Mouse (Mus musculus) CH12.LX (cell line): ENCODE results near the gene Sept3. TPM values are rescaled to one million over a fixed set of nuclear protein-coding genes. Genes with fewer than 3 reads are reported as not detected.

Experiments
- DNase-seq: peaks from one replicate; pipeline ENCODE4 v3.0.0-alpha.2; 2013; ENCODE audit errors: extremely low read depth
- H3K27ac ChIP-seq: 2 replicates; pipeline ENCODE4 v1.5.1; 2012; ENCODE audit warnings: low read depth, mild to moderate bottlenecking, control low read depth, moderate library complexity; ENCODE audit not compliant: insufficient read depth
- H3K27me3 ChIP-seq: replicated peaks from 2 replicates; pipeline ENCODE3; 2012; ENCODE audit warnings: inconsistent platforms
- H3K36me3 ChIP-seq, 2 experiments: replicated peaks in 1 of 2; 2 replicates each; pipeline versions ENCODE3 to v1.6.1; 2012; ENCODE audit warnings: inconsistent platforms in 1 of 2, low read length in 1 of 2, mild to moderate bottlenecking in 1 of 2, mixed read lengths in 1 of 2, moderate library complexity in 1 of 2; ENCODE audit not compliant: control insufficient read depth in 1 of 2, insufficient read depth in 1 of 2
- H3K4me1 ChIP-seq, 2 experiments: 2 replicates each; pipeline ENCODE4 v1.6.1; 2012; ENCODE audit warnings: inconsistent platforms in 1 of 2, moderate library complexity in 1 of 2; ENCODE audit not compliant: insufficient read depth in 2 of 2, control insufficient read depth in 1 of 2
- H3K4me2 ChIP-seq: 2 replicates; pipeline ENCODE4 v1.6.1; 2012; ENCODE audit warnings: low read depth, mild to moderate bottlenecking, control low read depth; ENCODE audit not compliant: poor library complexity, insufficient read depth, severe bottlenecking
- H3K4me3 ChIP-seq, 3 experiments: fragments of 150-350 bp in 1 of 3; sonication (generic) in 1 of 3; replicated peaks in 1 of 3; 2 replicates each; pipeline versions ENCODE3 to v1.5.1; 2011 to 2012; ENCODE audit warnings: low read depth in 2 of 3, low read length in 2 of 3, mild to moderate bottlenecking in 2 of 3, moderate library complexity in 2 of 3, control low read depth in 1 of 3, improper control_type of control experiment in 1 of 3, inconsistent platforms in 1 of 3, mixed read lengths in 1 of 3; ENCODE audit not compliant: poor library complexity in 1 of 3
- H3K79me2 ChIP-seq: replicated peaks from 2 replicates; pipeline ENCODE4 v1.6.1; 2012; ENCODE audit warnings: mild to moderate bottlenecking, moderate library complexity; ENCODE audit not compliant: control insufficient read depth, poor library complexity, insufficient read depth, severe bottlenecking; ENCODE audit errors: extremely low read depth
- H3K9ac ChIP-seq: 2 replicates; pipeline ENCODE4 v1.6.1; 2012; ENCODE audit warnings: low read depth, mild to moderate bottlenecking, control low read depth, moderate library complexity; ENCODE audit not compliant: insufficient read depth
- H3K9me3 ChIP-seq: replicated peaks from 2 replicates; pipeline ENCODE3; 2012; ENCODE audit warnings: low read length, inconsistent platforms, mixed read lengths
- BHLHE40 ChIP-seq: IDR thresholded peaks from 2 replicates; pipeline ENCODE4 v1.6.1; 2011; ENCODE audit warnings: mild to moderate bottlenecking, low read depth, low read length, improper control_type of control experiment
- E2F4 ChIP-seq: IDR thresholded peaks from 2 replicates; pipeline ENCODE4 v1.6.1; 2011; ENCODE audit warnings: low read depth, low read length, improper control_type of control experiment; ENCODE audit not compliant: insufficient replicate concordance
- ELF1 ChIP-seq: IDR thresholded peaks from 2 replicates; pipeline ENCODE4 v1.6.1; 2014; ENCODE audit warnings: low read depth, mild to moderate bottlenecking, inconsistent platforms, low read length, improper control_type of control experiment
- EP300 ChIP-seq: IDR thresholded peaks from 2 replicates; pipeline ENCODE4 v1.6.1; 2011; ENCODE audit warnings: low read length, improper control_type of control experiment
- ETS1 ChIP-seq: conservative IDR thresholded peaks from 2 replicates; pipeline ENCODE4 v1.6.1; 2012; ENCODE audit warnings: low read depth, mild to moderate bottlenecking, inconsistent platforms, low read length, improper control_type of control experiment, moderate library complexity
- HCFC1 ChIP-seq: IDR thresholded peaks from 2 replicates; pipeline ENCODE4 v1.6.1; 2012; ENCODE audit warnings: low read depth, mild to moderate bottlenecking, inconsistent platforms, low read length, improper control_type of control experiment
- JUND ChIP-seq: conservative IDR thresholded peaks from 2 replicates; pipeline ENCODE4 v1.6.1; 2011; ENCODE audit warnings: low read depth, low read length, improper control_type of control experiment
- MAFK ChIP-seq: IDR thresholded peaks from 2 replicates; pipeline ENCODE4 v1.6.1; 2011; ENCODE audit warnings: low read length, improper control_type of control experiment; ENCODE audit not compliant: insufficient replicate concordance
- MAX ChIP-seq: IDR thresholded peaks from 2 replicates; pipeline ENCODE4 v1.6.1; 2011; ENCODE audit warnings: low read length, improper control_type of control experiment
- MAZ ChIP-seq: IDR thresholded peaks from 2 replicates; pipeline ENCODE4 v1.6.1; 2012; ENCODE audit warnings: low read depth, mild to moderate bottlenecking, inconsistent platforms, low read length, improper control_type of control experiment, moderate library complexity
- MEF2A ChIP-seq: IDR thresholded peaks from 2 replicates; pipeline ENCODE4 v1.6.1; 2014; ENCODE audit warnings: low read depth, mild to moderate bottlenecking, inconsistent platforms, low read length, improper control_type of control experiment, borderline replicate concordance
- MXI1 ChIP-seq: IDR thresholded peaks from 2 replicates; pipeline ENCODE4 v1.6.1; 2011; ENCODE audit warnings: mild to moderate bottlenecking, low read depth, low read length, improper control_type of control experiment
- MYC ChIP-seq: IDR thresholded peaks from 2 replicates; pipeline ENCODE4 v1.6.1; 2011; ENCODE audit warnings: low read depth, mild to moderate bottlenecking, improper control_type of control experiment, low read length
- NELFE ChIP-seq: IDR thresholded peaks from 2 replicates; pipeline ENCODE4 v1.6.1; 2011; ENCODE audit warnings: low read depth, low read length, improper control_type of control experiment
- POLR2A ChIP-seq: IDR thresholded peaks from 2 replicates; pipeline ENCODE4 v1.6.1; 2011; ENCODE audit warnings: low read depth, mild to moderate bottlenecking, improper control_type of control experiment, low read length
- POLR2AphosphoS2 ChIP-seq: IDR thresholded peaks from 2 replicates; pipeline ENCODE4 v1.6.1; 2011; ENCODE audit warnings: low read depth, low read length, improper control_type of control experiment
- RAD21 ChIP-seq: IDR thresholded peaks from 2 replicates; pipeline ENCODE4 v1.6.1; 2011; ENCODE audit warnings: low read depth, mild to moderate bottlenecking, low read length, improper control_type of control experiment, moderate library complexity
- RCOR1 ChIP-seq: conservative IDR thresholded peaks from 2 replicates; pipeline ENCODE4 v1.6.1; 2012; ENCODE audit warnings: low read depth, mild to moderate bottlenecking, inconsistent platforms, low read length, improper control_type of control experiment
- SIN3A ChIP-seq: IDR thresholded peaks from 2 replicates; pipeline ENCODE4 v1.6.1; 2012; ENCODE audit warnings: low read length, improper control_type of control experiment, inconsistent platforms
- TCF12 ChIP-seq: IDR thresholded peaks from 2 replicates; pipeline ENCODE4 v1.6.1; 2014; ENCODE audit warnings: low read depth, mild to moderate bottlenecking, inconsistent platforms, low read length, improper control_type of control experiment
- USF1 ChIP-seq: IDR thresholded peaks from 2 replicates; pipeline ENCODE4 v1.6.1; 2014; ENCODE audit warnings: low read depth, mild to moderate bottlenecking, inconsistent platforms, low read length, improper control_type of control experiment
- USF2 ChIP-seq: conservative IDR thresholded peaks from 2 replicates; pipeline ENCODE4 v1.6.1; 2011; ENCODE audit warnings: low read depth, low read length, improper control_type of control experiment
- ZKSCAN1 ChIP-seq: IDR thresholded peaks from 2 replicates; pipeline ENCODE4 v1.6.1; 2012; ENCODE audit warnings: low read depth, inconsistent platforms, low read length, improper control_type of control experiment, borderline replicate concordance
- ZNF384 ChIP-seq: IDR thresholded peaks from 2 replicates; pipeline ENCODE4 v1.6.1; 2012; ENCODE audit warnings: low read depth, low read length, improper control_type of control experiment, inconsistent platforms
- dilution Hi-C: fragments of 300-500 bp; cut with MboI; formaldehyde crosslinking; loops from 2 replicates; pipeline ENCODE4 v1.14.3; 2020; ENCODE audit warnings: low sequenced_read_pairs; ENCODE audit not compliant: extremely low pct_unique_long_range_greater_than_20kb, extremely low pct_ligation_motif_present
- in situ Hi-C: fragments of 300-500 bp; cut with MboI; formaldehyde crosslinking; loops from 3 replicates; pipeline ENCODE4 v1.14.3; 2019; ENCODE audit warnings: low sequenced_read_pairs, low pct_ligation_motif_present, low pct_unique_long_range_greater_than_20kb, mixed read lengths
- polyA plus RNA-seq: library from polyadenylated mRNA; unstranded; fragments of >175 nt; gene quantifications from 2 replicates; pipeline ENCODE4 v1.2.1, GENCODE M21; 2012; ENCODE audit warnings: low read depth; ENCODE audit not compliant: insufficient read length
- total RNA-seq, 2 experiments: library from RNA; depleted of rRNA; stranded (reverse); fragments of 300-350 nt in 1 of 2; fragments of >200 nt in 1 of 2; gene quantifications; 2 replicates each; pipeline ENCODE4 v1.2.3; 2012 to 2014

Sept3 gene
- total and polyA plus RNA-seq, 3 experiments = 0.04 to 0.07 TPM; not detected in 1

- H3K4me1 ChIP-seq = peaks cover 4 to 14% of the 10 kb centered on the region in 2 experiments; a peak in 3 of 4 replicates
- DNase-seq = no peak
- no peak for TF ChIP-seq POLR2A
- TF ChIP-seq ZKSCAN1 = no peak
- no peak for TF ChIP-seq EP300
- TF ChIP-seq POLR2AphosphoS2 = no peak
- TF ChIP-seq USF1 = no peak
- no peak for TF ChIP-seq SIN3A
- TF ChIP-seq TCF12 = no peak
- no peak for TF ChIP-seq JUND
- TF ChIP-seq MAZ = no peak
- TF ChIP-seq, all 38 proteins: peak for 0
- Histone ChIP-seq H3K9ac (no peak overlapping the region), H3K27ac (no peak overlapping the region), H3K9me3 (no peaks in the 10 kb centered on the region), H3K27me3 (peaks cover 27% of the 10 kb centered on the region), H3K79me2 (no peaks in the 10 kb centered on the region), H3K4me3 (no peak overlapping the region), H3K36me3 (peaks cover 5 to 11% of the 10 kb centered on the region in 2 experiments), H3K4me2 (no peak overlapping the region)
- in situ Hi-C loops (no loop called here), dilution Hi-C loops (no loop called here)
Observed at GRCm38 (mm10) chr15:82341036-82341501, 66.4 kb downstream of the Sept3 start.

- Histone ChIP-seq H3K36me3 (peaks cover under 1 to 2% of the 10 kb centered on the region in 2 experiments), H3K4me2 (no peak overlapping the region), H3K4me3 (no peak overlapping the region), H3K79me2 (peaks cover 5% of the 10 kb centered on the region; the same call in 1 of the 2 replicates), H3K9ac (no peak overlapping the region), H3K27ac (no peak overlapping the region), H3K4me1 (peaks cover 4 to 15% of the 10 kb centered on the region in 2 experiments; a peak in 3 of 4 replicates), H3K9me3 (no peaks in the 10 kb centered on the region), H3K27me3 (peaks cover 27% of the 10 kb centered on the region)
- no peak for DNase-seq
- no peak for TF ChIP-seq POLR2AphosphoS2
- no peak for TF ChIP-seq USF2
- TF ChIP-seq MAZ = no peak
- TF ChIP-seq RCOR1 = no peak
- no peak for TF ChIP-seq ETS1
- no peak for TF ChIP-seq EP300
- TF ChIP-seq ELF1 = no peak
- no peak for TF ChIP-seq HCFC1
- TF ChIP-seq BHLHE40 = no peak
- TF ChIP-seq USF1 = no peak
- TF ChIP-seq MEF2A = no peak
- TF ChIP-seq MYC = no peak
- TF ChIP-seq MXI1 = no peak
- TF ChIP-seq E2F4 = no peak
- no peak for TF ChIP-seq MAFK
- no peak for TF ChIP-seq MAX
- no peak for TF ChIP-seq ZNF384
- no peak for TF ChIP-seq SIN3A
- no peak for TF ChIP-seq NELFE
- TF ChIP-seq RAD21 = no peak
- in situ Hi-C loops (no loop called here), dilution Hi-C loops (no loop called here)
Observed at GRCm38 (mm10) chr15:82341675-82342542, 67.2 kb downstream of the Sept3 start.
